Mouse (Mus musculus) lung, postnatal 0 days (tissue): ENCODE data around the gene Cep44.

ENCODE experiments used
- CTCF ChIP-seq: IDR thresholded peaks from 2 replicates; pipeline ENCODE4 v1.5.1; 2016; ENCODE audit warnings: antibody characterized with exemption, mild to moderate bottlenecking
- EP300 ChIP-seq: IDR thresholded peaks from 2 replicates; pipeline ENCODE4 v1.6.1; 2016; ENCODE audit warnings: antibody characterized with exemption, mild to moderate bottlenecking, control low read depth

DNA sequence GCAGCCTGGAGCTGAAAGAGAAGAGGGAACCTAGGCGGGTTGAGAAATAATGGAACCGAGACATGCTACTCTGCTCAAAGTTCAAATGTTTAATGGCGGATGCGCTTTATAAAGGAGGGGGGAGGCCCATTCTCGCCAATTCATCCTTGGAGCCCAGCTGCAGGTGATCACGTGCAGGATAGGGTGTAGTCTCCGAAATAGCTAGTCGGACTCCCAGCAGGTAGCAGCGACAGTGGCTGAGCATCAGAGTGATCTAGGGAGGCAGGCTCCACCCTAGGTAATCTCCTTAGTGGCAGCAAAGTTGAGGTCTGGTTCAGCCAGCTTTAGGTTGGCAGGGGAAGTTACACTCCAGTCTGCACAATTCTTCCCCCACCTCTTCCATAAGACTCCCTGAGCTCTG, 16.0 kb upstream of the Cep44 start:
- TF ChIP-seq EP300 (no peak), CTCF (no peak)
